Mouse (Mus musculus): Measurements from ENCODE around the gene Pamr1.

The Pamr1 gene

DNA sequence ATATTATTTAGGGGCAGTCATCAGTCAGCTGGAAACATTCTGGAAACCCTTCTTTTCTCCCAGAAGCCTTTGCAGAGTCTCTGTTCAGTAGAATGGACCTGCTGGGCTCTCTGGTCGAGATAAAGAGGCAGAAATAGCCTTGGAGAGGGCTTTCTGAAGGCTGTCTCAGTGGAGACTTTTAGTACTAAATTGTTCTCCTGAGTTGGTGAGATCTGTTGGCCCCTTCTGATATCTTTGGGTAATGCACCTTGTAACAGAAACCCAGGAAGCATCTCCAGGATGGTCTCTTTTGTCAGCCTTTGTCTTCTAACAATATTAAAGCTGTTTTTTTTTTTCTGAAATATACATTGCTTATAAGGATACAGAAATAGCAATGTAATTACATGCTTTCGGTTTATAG is 111.2 kb downstream of the Pamr1 start:
- in situ Hi-C loops (cut with MboI, MseI) = no loop called here

DNA sequence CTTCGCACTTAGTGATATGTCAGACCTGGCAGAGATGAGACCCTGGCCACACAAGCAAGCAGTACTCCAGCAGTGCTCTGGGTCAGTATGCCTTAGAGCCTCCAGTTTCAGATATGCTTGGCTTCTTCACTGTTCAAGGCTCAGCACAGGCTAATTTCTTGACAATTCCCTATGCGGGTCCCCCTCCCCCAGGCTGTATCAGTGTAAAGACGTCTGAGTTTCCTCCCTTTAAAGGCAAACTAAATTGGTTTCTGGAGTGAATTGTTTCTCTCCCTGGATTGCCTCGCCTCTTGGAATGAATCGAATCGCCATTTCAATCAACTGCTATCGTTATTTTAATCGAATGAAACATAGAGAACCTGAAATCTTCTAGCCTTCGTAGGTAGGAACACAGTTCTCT is 113.1 kb downstream of the Pamr1 start:
- in situ Hi-C loops (cut with MboI, MseI) = no loop called here

DNA sequence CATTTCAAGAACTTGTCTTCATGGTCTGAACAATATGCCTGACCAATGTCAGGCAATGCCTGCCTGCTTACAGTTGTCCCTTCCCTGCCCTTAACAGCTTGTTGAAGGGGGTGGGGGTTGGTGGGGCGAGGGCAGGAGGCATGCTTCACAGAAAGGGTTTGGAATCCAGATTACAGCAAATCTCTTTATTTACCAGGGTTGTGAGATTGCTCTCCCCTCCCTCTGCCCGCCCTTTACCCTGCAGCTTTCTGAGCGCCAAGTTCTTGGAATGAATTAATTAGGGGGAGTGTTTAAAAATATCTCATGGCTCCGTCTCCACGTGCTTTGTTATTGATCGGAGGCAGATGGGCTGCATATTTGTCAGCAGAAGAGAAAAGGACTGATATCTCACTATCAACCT is 113.5 kb downstream of the Pamr1 start:
- in situ Hi-C loops (cut with MboI, MseI) = no loop called here

DNA sequence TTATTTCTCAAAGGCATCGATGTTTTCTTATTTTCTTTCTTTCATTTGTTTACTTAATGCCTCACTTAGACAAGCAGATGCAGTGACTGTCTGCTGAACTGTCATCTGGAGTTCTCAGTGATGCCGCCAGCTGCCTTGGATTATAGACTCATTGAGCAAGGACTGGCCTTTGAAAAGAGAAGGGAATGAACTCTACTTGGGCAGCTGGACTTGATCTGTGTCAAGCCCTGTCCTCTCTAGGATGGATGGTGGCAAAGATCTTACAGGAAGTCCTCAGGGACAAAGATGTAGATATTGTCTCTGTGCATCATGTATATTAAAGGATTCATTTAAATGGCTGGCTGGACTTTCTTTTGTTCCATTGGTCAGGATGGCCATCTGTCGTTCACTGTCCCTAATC is 114.1 kb downstream of the Pamr1 start:
- in situ Hi-C loops (cut with MboI, MseI) = no loop called here

GRCm38 (mm10) chr2:102667981-102668380 is 118.2 kb downstream of the Pamr1 start:
- in situ Hi-C loops (cut with MboI, MseI) = no loop called here

GRCm38 (mm10) chr2:102669580-102669979 is 119.8 kb downstream of the Pamr1 start:
- in situ Hi-C loops (cut with MboI, MseI) = no loop called here

DNA sequence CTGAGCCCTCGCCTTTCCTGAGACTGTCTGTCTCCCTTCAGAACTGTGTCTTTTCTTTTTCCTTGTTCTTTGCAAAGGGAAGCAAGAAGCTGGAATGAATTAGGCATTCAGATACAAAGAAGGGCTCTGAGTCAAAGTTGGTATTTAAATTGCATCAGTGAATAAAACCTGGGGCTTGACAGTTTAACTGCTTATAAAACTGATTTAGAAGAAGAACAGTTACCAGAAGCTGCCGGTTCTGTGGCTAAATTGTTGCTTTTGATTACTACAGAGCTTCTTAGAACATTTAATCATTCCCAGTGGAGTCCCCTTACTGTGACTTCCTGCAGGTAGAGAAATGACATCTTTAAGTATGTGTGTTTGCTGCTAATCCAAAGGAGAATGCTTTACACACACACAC is 124.8 kb downstream of the Pamr1 start:
- in situ Hi-C loops (cut with MboI, MseI) = no loop called here

DNA sequence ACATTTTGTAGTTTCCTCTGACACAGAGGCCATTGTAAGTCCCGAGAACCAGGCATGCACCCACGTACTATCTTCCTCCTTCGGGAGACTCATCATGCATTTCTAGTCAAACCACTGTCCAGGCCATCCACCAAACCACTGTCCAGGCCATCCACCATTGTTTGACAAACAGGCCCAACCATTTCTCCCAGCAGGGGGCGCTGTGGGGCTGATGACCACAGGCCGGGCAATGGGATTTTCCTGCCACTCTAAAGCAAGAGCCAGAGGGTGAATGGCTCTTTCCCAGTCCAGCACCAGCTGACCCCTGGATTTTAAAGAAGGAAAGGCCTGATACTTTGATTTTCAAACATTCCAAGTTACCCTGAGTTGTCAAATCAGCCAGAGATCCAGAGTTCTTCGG is 125.5 kb downstream of the Pamr1 start:
- in situ Hi-C loops (cut with MboI, MseI) = no loop called here

DNA sequence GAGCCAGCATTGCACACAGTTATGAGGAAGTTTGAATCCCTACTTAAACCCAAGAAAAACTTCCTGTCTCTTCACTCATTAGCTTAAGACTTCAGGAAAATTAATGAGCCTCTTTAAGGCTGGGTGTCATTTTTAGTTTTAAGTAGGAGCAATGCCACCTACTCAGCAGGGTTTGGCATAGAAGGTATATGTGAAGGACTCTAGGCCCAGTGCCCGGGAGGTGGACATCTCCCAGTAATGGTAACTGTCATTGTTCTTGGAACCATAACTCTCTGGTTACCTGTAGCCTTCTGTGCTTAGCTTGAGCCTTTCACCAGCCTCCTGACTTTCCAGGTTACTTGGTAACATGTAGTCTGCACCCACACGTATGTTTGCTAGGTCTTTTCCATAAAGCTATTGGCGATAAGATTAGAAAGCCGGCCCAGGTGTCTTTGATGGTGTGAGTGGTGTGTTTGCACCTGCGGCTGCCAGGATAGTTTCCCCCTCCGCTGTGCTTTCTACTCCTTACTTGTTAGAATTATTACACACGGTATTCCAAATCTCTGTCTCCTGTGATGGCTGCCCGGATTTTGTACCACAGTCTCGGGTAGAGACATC is 127.0 kb downstream of the Pamr1 start:
- in situ Hi-C loops (cut with MboI, MseI) = no loop called here

GRCm38 (mm10) chr2:102677400-102677799 is 127.6 kb downstream of the Pamr1 start:
- in situ Hi-C loops (cut with MboI, MseI) = no loop called here

DNA sequence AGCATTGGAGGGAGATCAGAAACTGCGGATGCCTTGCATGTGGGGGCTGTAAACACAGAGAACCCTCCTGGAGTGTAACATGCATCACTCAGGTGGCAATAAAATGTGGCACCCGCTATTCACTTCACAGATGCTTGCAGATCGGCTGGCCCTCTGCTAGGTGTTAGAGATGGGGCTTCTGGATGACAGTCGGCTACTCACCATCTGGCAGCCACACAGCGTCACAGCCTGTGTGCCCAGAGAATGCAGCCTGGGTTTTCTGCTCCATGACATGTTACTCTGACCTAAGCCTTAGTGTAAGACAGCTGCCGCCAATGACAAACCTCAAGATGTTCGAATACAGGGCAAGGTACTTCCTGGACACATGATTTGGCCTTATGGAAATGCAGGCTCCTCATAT is 131.5 kb downstream of the Pamr1 start:
- in situ Hi-C loops (cut with MboI, MseI) = loop anchor here (5.0 kb wide), 3 partner anchors 121 to 666 kb away; no protein-coding TSS in a partner anchor

GRCm38 (mm10) chr2:102682168-102682567 is 132.4 kb downstream of the Pamr1 start:
- in situ Hi-C loops (cut with MboI, MseI) = loop anchor here (5.0 kb wide), 3 partner anchors 120 to 665 kb away; no protein-coding TSS in a partner anchor

DNA sequence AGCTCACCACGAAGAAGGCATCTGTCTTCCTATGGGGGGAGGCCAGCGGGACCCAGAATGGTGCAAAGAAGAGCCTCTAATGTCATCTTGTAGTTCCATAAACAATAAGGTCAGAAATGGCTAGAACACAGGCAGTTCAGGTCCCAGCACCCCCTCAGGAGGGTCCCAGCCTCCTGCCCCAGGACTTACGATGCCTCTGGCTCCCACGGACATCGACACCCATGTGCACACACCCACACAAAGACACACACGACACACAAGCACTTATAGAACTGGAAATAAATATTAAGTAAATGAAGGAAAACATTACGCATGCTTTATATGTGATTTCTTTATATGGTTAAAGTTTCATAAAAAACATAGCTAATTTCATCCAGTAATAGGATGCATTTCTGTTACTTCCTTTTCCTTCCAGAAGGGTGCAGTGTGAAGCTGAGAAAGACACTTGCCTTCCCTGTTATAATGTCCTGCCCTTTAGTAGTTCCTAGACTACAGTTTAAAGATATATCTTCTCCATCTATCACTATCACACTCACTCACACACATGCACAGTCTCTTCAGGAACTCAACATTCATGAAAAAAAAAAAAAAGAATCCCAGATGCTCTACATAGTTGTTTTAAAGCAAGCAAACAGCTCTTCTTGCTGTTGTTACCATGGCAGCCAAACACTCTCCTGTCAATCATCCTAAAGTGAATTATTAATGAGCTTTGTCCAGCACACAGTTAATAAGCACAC is 135.7 kb downstream of the Pamr1 start:
- in situ Hi-C loops (cut with MboI, MseI) = loop anchor here (5.0 kb wide), 1 partner anchor 57 kb away; no protein-coding TSS in a partner anchor

GRCm38 (mm10) chr2:102686108-102686450 is 136.3 kb downstream of the Pamr1 start:
- in situ Hi-C loops (cut with MboI, MseI) = loop anchor here (5.0 kb wide), 1 partner anchor 56 kb away; no protein-coding TSS in a partner anchor

Measured in T-helper 2 cell (primary cell).